Mouse (Mus musculus): ENCODE measurements at regions not wholly inside any gene's neighbourhood (a gene's known extent, or its start where the extent isn't known, plus 50 kb on each side); places are given as distances from the start of the nearest gene placed in this dataset.

DNA sequence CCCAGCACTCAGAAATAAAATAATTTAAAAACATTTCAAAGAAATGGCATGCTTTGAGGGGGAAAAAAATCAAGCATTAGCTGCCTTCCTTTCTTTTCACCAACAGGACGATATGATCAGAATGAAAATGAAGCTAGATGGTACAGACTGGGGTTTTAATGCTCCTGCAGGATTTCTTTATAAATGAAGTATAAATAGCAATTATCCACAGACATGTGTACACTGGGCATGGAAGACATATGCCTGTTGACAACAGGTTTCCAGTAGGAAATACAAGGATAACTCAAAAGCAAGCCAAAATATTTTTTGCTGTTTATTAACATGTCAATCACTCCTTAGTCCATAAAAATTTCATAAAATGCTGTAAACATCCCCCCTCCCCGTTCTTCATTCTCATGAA is 248.7 kb upstream of the Ppargc1a start:
- no peak for TF ChIP-seq CTCF (IDR thresholded peaks at IDR 0.05; ENCODE audit: low read depth)
- no peak for TF ChIP-seq EP300 (IDR thresholded peaks at IDR 0.05; ENCODE audit: low read depth)
